Mouse (Mus musculus) T-helper 17 cell (primary cell): ENCODE measurements around the gene Smim15.

ENCODE experiments used
- in situ Hi-C, 2 experiments: fragments of 300-600 bp; cut with MboI, MseI; formaldehyde crosslinking; loops; 1 replicate in 1 of 2; 2 replicates in 1 of 2; pipeline ENCODE4 v1.15.1; 2025; ENCODE audit warnings: high pct_unique_total_duplicates in 2 of 2

Smim15 gene

DNA sequence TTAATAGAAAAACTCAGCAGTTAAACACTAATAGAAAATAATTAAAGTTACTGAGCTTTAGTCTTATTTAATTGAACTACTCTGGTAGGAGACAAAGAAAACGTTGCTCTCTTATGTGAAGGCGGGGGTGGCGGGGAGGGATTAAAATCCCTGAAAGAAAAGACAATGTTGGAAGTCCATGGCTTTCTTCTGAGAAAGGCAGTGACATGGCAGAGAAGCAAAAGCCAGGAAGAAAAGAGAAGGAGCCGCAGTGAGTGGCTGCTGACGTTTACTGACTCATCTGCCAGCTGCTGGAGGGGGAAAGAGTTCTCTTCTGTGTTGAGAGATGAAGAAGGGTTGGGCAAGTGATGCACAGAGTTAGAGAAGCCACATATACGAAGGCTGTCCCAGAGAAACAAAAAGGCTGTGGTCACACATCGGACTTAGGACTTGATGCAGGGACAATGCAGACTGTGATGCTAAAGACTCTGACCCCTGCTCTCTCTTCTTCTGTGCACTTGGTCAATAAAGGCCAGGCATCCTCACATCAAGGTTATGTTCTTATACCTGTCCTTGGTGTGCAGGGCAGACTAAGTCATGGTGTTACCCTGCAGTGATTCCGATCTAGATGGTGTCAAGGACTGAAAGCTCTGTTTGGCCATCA is 16.8 kb downstream of the Smim15 start:
- in situ Hi-C loops, result loop anchor here in 1 of 2 experiments (10.0 kb wide), 1 partner anchor 376 kb away; no protein-coding TSS in a partner anchor

DNA sequence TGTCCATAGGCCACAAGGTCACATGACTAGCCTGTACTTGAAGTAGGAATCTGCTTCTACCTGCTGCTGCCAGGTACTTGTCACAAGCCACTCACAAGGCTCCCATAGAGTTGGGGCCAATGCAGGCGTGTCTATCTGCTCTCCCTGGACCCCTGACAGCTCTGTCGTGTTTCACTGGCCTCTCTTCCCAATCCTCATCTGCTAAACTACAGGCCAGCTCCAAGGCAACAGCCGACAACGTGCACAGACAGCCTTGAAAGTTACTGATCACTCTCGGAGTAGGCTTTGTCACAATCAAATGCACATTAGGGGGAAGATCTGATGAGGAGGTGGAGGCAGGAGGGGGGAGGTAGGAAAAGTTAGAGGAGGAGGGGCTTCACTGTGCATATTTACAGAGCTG is 18.7 kb downstream of the Smim15 start:
- in situ Hi-C loops, result loop anchor here in 1 of 2 experiments (10.0 kb wide), 1 partner anchor 378 kb away; no protein-coding TSS in a partner anchor

DNA sequence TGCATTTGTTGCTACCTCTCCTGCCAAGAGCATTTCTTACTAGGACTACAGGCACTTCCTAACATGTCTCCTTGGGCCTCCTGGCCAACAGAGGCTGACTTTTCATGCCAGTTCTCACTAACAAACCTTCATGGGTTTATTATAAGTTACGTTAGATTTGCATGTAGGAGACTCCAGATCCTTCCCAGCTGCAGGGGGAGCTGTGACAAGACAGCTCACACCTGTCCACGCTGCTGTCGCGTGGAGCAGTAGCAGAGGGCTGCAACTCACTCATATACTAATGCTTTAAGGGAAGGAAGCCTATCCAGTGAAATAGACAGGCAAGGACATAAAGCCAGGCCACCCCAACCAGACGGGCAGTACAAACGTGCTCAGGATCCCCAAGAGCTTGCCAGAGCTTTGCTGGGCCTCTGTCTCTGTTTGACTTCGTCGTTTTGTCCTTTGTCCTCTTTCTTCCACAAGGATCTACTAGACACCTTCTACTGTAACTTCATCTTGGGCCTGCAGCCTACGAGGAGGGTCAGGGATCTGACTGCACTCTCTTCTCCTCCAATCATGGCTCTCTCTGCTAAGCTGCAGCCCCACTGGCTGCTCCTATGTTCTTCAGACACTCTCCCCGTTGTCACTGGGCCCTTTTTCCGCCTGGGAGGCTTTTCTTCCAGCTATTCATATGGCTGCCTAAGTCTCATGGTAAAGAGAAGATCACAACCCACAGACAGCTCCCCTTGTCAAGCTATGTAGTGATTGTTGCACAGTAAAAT is 19.3 kb downstream of the Smim15 start:
- in situ Hi-C loops, result loop anchor here in 1 of 2 experiments (10.0 kb wide), 1 partner anchor 379 kb away; no protein-coding TSS in a partner anchor

DNA sequence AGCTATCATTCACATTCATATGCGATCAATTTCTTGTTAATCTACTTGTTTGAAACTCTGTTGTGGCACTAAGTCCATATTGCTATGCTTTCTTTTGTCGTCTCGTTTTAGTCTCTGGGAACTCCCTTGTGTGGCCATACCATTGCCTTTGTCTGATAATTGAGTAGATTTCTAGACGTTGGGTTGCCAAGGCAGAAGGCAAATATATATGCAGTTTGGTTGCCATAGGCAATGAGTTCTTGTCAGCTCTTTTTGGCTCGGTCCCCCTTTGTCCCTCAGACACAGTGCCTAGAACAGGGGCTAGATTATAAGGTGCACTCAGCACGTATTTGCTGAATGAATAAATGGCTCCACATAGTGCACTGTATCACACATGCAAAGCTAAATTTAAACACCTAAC is 20.1 kb downstream of the Smim15 start:
- in situ Hi-C loops, result loop anchor here in 1 of 2 experiments (10.0 kb wide), 1 partner anchor 380 kb away; no protein-coding TSS in a partner anchor

DNA sequence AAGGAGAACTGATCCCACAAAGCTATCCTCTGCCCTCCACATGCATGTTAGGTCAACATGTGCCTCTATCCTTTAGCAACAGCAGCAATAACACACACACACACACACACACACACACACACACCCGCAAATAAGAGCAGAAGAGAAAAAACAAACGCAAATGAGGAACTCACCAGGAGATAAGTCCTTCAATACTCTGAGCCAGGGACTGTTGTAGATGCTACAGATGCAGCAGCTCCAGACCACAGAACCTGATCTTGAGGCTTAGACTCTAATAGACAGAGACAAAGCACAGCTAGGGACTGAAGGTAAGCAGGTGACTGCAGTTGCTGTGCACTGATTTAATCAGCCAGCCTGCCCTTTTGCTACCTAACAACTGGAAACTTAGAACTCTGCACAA is 21.8 kb downstream of the Smim15 start:
- in situ Hi-C loops, result loop anchor here in 1 of 2 experiments (10.0 kb wide), 1 partner anchor 381 kb away; no protein-coding TSS in a partner anchor

DNA sequence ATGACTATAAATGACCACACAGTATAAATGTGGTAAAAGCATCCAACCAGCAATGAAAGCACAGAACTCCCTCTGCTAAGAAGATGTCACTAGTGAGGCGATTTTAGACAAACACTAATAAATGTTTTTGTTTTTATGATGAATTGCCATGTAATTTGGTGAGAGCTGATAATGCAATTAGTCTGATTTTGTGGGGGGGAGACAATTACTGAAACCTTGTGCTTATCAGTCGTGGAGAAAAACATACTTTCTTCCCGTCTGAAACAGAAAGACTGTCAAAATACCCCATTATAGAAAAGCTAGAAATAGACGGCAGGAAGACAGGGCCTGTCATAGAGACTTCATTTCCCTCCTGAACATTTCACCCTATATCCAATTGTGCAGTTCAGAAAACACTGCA is 24.9 kb downstream of the Smim15 start:
- in situ Hi-C loops, result loop anchor here in 1 of 2 experiments (10.0 kb wide), 1 partner anchor 384 kb away; no protein-coding TSS in a partner anchor

DNA sequence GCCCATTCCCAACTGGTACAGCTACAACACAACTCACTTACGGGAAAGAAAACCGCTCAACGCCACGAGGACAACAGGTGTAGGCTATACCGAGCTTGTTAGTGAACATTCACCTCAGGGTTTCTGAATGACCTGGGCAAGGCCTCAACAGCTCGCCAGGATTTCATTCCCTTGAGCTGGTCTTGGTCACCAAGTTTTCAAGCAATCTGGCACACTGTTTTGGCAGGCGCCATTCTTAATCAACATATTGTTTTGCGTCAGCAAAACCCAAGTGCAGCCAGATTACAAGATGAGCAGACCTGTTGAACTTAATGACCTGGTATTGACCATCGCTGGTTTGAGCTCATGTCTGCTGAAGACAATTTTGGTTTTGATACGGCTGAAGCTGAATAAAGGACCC is 25.9 kb downstream of the Smim15 start:
- in situ Hi-C loops, result loop anchor here in 1 of 2 experiments (10.0 kb wide), 1 partner anchor 1395 kb away; no protein-coding TSS in a partner anchor

DNA sequence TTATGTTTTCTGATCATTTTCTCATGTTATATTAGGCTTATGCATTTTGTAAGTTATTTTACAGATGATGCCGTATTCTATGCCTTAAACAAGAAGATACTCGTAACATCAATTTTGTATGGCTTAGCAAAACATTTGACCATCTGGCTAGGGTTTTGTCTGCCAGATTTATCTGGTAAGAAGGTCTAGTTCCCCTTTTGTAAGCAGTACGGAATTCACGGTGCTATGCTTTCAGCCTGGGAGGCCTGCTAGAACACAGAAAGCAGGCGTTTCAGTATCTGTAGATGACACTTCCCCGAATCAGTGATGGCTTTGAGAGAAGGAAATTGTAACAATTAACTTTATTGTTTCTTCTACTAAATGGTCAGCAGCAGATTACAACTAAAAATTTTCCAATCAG is 33.2 kb downstream of the Smim15 start:
- in situ Hi-C loops, result loop anchor here in 1 of 2 experiments (10.0 kb wide), 1 partner anchor 1387 kb away; no protein-coding TSS in a partner anchor

DNA sequence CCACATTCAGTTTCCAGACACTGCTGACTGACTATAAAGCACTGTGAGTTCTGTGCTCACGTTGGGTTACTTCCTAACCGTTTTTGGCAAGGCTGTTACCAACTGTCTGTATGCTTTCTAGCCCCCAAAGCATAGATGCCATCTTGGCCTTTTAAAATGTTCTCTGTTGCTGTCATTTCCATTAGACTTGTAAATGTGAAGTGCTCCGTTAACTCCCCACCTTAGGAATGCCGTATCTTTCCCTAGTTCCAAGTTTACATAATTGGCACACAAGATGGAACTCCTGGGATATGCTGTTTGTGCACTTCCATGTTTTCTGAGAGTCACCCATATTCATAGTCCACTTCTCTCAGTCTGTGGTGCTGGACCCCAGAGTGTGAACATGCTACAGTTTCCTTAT is 33.7 kb downstream of the Smim15 start:
- in situ Hi-C loops, result loop anchor here in 1 of 2 experiments (10.0 kb wide), 1 partner anchor 1387 kb away; no protein-coding TSS in a partner anchor

DNA sequence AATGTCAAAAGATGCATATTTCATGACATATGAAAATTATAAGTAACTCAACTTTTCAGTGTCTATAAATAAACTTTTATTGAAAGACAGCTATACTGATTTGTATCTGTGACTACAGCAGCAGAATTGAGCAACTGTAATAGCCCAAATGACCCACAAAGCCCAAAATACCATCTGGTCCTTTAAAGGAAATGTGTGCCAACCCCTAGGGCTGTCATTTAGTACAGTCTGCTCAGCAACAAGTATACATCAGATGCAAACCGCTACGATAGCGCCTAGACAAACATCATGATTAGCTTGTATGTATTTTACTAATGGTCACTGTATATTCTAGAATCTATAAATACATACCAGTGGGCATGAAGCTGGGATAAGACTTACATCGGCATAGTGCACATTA is 39.8 kb downstream of the Smim15 start:
- in situ Hi-C loops, result no loop called here

DNA sequence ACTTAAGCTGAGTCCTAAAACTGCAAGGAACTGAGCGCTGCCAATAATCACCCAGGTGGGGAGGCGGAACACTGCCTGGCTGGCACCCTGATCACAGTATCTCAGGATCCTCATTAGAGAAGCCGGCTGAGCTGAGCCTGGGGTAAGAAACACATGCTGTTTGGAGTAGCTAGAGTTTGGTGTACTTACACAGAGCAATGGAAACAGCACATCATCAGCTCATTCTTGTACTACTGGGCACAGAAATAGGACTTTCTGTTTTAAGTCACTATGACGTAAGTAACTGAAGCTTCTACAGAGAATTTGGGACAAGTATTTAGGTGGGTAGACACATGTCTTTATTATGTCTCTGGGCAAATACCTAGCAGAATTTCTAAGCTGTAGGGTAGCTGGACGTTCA is 41.8 kb downstream of the Smim15 start:
- in situ Hi-C loops, result no loop called here

DNA sequence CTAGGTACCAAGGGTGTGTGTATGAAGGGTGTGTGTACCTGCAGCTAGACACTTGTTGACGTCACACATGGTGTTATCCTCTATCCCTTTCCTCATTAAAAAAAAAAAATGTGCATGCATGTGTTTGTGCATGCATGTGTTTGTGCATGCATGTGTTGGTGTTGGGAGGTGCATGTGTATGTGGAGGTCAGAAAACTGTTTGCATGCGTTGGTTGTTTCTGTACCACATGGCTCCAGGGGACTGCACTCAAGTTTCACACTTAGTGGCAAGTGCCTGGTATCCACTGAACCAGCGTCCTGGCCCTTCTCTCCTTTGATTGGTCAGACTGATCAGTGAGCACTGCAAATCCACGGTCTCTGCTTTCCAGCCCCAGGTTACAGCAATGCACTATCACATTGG is 42.5 kb downstream of the Smim15 start:
- in situ Hi-C loops, result no loop called here

DNA sequence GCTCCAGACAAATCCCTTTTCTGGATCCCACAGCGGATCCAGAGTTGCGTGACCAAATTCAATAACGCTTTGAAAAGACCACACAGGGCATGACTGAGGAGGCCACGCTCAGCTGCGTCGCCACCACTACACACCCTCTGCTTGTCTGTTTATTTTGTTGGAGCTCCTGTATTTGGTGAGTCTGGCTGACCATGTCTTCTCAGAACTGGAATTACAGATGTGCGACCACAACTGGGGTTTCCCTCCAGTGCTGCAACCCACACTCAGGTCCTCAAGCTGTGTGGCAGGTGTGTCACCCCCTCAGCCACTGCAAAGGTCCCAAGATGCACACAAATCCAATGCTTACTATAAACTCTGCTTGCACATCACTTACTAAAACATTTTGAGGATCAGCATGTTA is 48.0 kb downstream of the Smim15 start:
- in situ Hi-C loops, result no loop called here

DNA sequence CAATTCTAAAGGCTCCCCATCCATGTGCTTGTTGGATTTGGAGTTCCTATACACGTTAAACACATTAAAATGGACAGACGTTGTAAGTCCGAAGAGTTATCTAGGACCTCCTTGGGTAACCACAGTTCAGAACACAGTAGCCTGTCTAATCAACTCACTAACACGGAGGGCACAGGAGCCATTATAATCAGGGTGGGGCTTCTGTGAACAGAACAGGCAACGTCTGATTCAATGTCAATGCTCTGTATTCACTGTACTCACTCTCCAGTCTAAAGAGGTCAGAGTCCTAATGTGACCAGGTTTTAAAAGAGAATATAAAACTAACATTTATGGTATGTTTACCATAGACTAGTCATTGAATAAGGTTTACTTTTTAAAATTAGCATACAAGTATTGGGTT is 50.4 kb downstream of the Smim15 start:
- in situ Hi-C loops, result no loop called here

DNA sequence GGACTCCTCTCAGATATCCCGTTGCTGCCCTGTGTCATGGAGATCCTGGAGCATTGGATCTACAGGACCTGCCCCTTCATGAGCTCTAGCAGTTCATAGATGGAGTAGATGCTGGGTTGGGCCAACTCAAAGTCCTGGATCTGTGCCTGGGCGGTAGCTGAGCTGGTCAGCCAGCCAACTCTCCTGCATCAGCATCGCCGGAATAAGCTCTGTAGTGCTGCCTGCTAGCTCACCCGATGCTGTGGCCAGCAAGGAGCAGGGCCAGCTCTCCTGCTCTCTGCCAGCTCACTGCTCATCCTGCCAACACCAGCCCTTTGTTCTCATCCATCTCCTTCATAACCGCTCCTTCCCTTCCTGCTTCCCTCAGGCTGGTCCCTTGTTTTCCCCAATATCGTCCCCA is 51.4 kb downstream of the Smim15 start:
- in situ Hi-C loops, result no loop called here

DNA sequence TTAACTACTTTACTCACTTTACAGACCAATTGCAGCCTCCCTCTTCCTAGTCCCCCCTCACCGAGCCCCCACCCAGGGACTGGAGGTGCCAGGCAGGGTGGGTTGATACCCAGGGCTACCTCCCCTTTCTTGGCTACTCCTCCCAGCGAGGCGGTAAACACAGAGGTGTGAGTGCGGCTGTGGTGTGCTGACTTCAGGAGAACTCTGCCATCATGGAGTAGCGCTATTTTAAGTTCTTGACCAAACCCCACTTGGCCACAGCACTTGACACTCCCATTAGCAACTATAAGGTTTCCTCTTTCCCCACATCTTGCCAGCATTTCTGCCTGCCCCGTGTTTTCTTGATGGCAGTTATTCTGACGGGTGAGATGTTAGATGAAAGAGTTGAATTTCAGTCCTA is 52.2 kb downstream of the Smim15 start:
- in situ Hi-C loops, result no loop called here
